Comparison of ENCODE assay signal across 29 mouse cellular contexts in the genomic region with DNA sequence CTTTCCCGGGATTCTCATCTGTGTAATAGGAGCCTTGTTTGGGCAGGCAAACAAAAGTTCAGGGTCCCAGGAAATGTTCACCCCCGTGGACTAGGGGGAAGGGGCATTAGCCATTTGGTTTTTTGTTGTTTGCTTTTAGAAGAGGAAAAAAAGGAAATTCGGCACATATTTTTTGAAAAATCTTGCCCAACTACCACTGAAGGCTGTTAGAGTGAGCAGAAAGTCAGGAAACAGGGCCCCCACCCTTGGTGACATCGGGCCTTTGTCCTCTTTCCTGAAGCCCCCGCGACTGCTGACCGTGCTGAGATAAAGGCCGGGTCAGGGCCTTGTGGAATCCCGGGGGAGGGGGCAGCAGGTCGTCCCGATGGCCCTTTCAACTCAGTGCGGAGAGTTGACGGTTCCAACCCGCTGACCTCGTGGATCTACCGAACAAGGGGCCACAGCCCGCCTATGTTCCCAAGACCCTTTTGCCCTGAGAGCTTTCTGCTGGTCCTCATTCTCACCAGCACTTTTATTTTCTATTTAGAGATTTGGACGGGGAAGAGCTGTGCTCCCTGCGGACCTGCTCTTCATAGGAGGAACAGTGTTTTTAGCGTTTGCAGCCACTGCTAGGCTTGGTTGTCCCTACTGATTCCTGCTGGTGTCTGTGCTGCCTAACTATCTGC. TPM values are rescaled to one million over a fixed set of nuclear protein-coding genes. Genes with fewer than 3 reads are reported as not detected.
DNase-seq lines count a peak whose midpoint lies in the region; ATAC-seq lines count a peak whose summit lies in the region.
"Had no signal": no experiment of that assay in that cellular context is flagged by ENCODE, and none has a peak within 500 bp of the region (broad histone marks: within the 10 kb centered on the region; RNA-seq: fewer than 3 reads in every experiment).

No protein-coding gene starts in this region.

- peak overlapping the region; percentile 9; the same call in 1 of the 2 replicates for H3K4me3 ChIP-seq in midbrain, embryonic 10.5 days
- no peak overlapping the region for H3K4me3 ChIP-seq in midbrain, embryonic 13.5 days (replicated peaks)
- no peak overlapping the region for H3K4me3 ChIP-seq in limb, embryonic 10.5 days
- H3K4me3 ChIP-seq: heart, adult 2 months; heart, embryonic 15.5 days; kidney, embryonic 15.5 days; limb, embryonic 15.5 days had no signal

- H3K9me3 ChIP-seq in midbrain, embryonic 10.5 days (replicated peaks), result no peaks in the 10 kb centered on the region
- H3K9me3 ChIP-seq in midbrain, embryonic 13.5 days, result no peaks in the 10 kb centered on the region
- no peaks in the 10 kb centered on the region for H3K9me3 ChIP-seq in limb, embryonic 10.5 days (replicated peaks)
- H3K9me3 ChIP-seq: heart, embryonic 15.5 days; kidney, embryonic 15.5 days; limb, embryonic 15.5 days had no signal

- no peaks in the 10 kb centered on the region for H3K36me3 ChIP-seq in midbrain, embryonic 10.5 days
- no peaks in the 10 kb centered on the region for H3K36me3 ChIP-seq in midbrain, embryonic 13.5 days
- no peaks in the 10 kb centered on the region for H3K36me3 ChIP-seq in limb, embryonic 10.5 days
- H3K36me3 ChIP-seq: heart, embryonic 15.5 days; kidney, embryonic 15.5 days; limb, embryonic 15.5 days had no signal

- H3K27me3 ChIP-seq in midbrain, embryonic 10.5 days (ENCODE audit: low read depth, poor library complexity, severe bottlenecking), result peaks cover 100% of the 10 kb centered on the region
- H3K27me3 ChIP-seq in midbrain, embryonic 13.5 days, result peaks cover 92% of the 10 kb centered on the region
- H3K27me3 ChIP-seq in limb, embryonic 10.5 days (ENCODE audit: low read depth, poor library complexity, severe bottlenecking), result peaks cover 98% of the 10 kb centered on the region

- H3K27ac ChIP-seq in midbrain, embryonic 10.5 days (replicated peaks), result peak overlapping the region; percentile 38; the same call in 1 of the 2 replicates
- H3K27ac ChIP-seq in midbrain, embryonic 13.5 days, result no peak overlapping the region
- no peak overlapping the region for H3K27ac ChIP-seq in limb, embryonic 10.5 days
- H3K27ac ChIP-seq: heart, adult 2 months; heart, embryonic 15.5 days; kidney, embryonic 15.5 days; limb, embryonic 15.5 days; liver, embryonic 14.5 days had no signal

- DNase-seq in embryo, embryonic 10 days (ENCODE audit: low spot score), result peak; percentile 61
- DNase-seq in embryo, embryonic 9.5 days (ENCODE audit: extremely low spot score), result no peak
- peak; percentile 68 for DNase-seq in midbrain, embryonic 10.5 days (ENCODE audit: low spot score)
- peak; percentile 52 for DNase-seq in embryo, embryonic 11 days
- DNase-seq in limb, embryonic 10.5 days (ENCODE audit: low spot score), result peak; percentile 50
- DNase-seq in adrenal gland, adult 8-10 months, result no peak
- DNase-seq: adrenal gland, postnatal 36 days; cerebellum, adult 9-10 months; forebrain, postnatal 0 days; gastrocnemius, postnatal 25 days; heart, adult 2 months; heart, postnatal 4 days; kidney, adult 11 months; layer of hippocampus, adult 9-11 months; lung, embryonic 14.5 days; lung, postnatal 36 days; thymus, adult 18-20 months; thymus, postnatal 36 days had no signal

- no peak for ATAC-seq in midbrain, embryonic 13.5 days
- ATAC-seq: forebrain, postnatal 0 days had no signal

- H3K4me1 ChIP-seq in midbrain, embryonic 10.5 days, result peaks cover 36% of the 10 kb centered on the region
- H3K4me1 ChIP-seq in midbrain, embryonic 13.5 days (replicated peaks), result peaks cover 4% of the 10 kb centered on the region
- H3K4me1 ChIP-seq in limb, embryonic 10.5 days, result peaks cover 4% of the 10 kb centered on the region; the same call in 1 of the 2 replicates

- WGBS in midbrain, embryonic 10.5 days, result under 1% methylated on average over 20 of the region's 20 CpGs
- WGBS in midbrain, embryonic 13.5 days, result under 1% methylated on average over 20 of the region's 20 CpGs
- under 1% methylated on average over 20 of the region's 20 CpGs for WGBS in limb, embryonic 10.5 days

- no peak overlapping the region for H3K9ac ChIP-seq in midbrain, embryonic 13.5 days (replicated peaks)
- H3K9ac ChIP-seq: forebrain, postnatal 0 days; heart, embryonic 15.5 days; kidney, embryonic 15.5 days; limb, embryonic 15.5 days; liver, embryonic 14.5 days; lung, embryonic 14.5 days had no signal

- H3K4me2 ChIP-seq in midbrain, embryonic 13.5 days (replicated peaks), result no peak overlapping the region
- H3K4me2 ChIP-seq: heart, embryonic 15.5 days; kidney, embryonic 15.5 days; limb, embryonic 15.5 days; lung, embryonic 14.5 days had no signal

RNA-seq across cellular contexts. Expression of a gene that starts 7.5 kb away (rescaled TPM):
- 3.5 and 4.1 TPM in 2 replicates for polyA plus RNA-seq in midbrain, embryonic 10.5 days (2016; fragmentation: Nextera tagmentation; extraction: Ambion mirVana)
- polyA plus RNA-seq in midbrain, embryonic 13.5 days (2015; fragmentation: Nextera tagmentation; extraction: Ambion mirVana), result 0.54 and 0.75 TPM in 2 replicates
- polyA plus RNA-seq in limb, embryonic 10.5 days (2016; fragmentation: Nextera tagmentation; extraction: Ambion mirVana), result not detected in 2 replicates
- 1 to 10 TPM in 2 of 4 experiments, not detected in 2; 3.0 to 3.5 TPM for total RNA-seq in adrenal gland, adult 8-10 months (2022)
- total RNA-seq: adrenal gland, postnatal 36 days; heart, adult 2 months; heart, postnatal 4 days; monocyte, adult 5-6 weeks had no signal
- polyA plus RNA-seq: heart, adult 2 months; heart, embryonic 15.5 days; kidney, embryonic 15.5 days; large intestine, adult 2 months; liver, embryonic 14.5 days; lung, embryonic 14.5 days; small intestine, adult 2 months; stomach, embryonic 16.5 days had no signal

RNA-seq across cellular contexts. Expression of a gene that starts 23.6 kb away (rescaled TPM):
- 73.5 and 81.5 TPM in 2 replicates for polyA plus RNA-seq in midbrain, embryonic 10.5 days (2016; fragmentation: Nextera tagmentation; extraction: Ambion mirVana)
- 105 and 107 TPM in 2 replicates for polyA plus RNA-seq in midbrain, embryonic 13.5 days (2015; fragmentation: Nextera tagmentation; extraction: Ambion mirVana)
- polyA plus RNA-seq in limb, embryonic 10.5 days (2016; fragmentation: Nextera tagmentation; extraction: Ambion mirVana), result 54.4 and 57.3 TPM in 2 replicates
- total RNA-seq in adrenal gland, adult 8-10 months (2022), result 10 to 100 TPM; 17.6 to 23.5 (median 20.7) TPM

RNA-seq across cellular contexts. Expression of a gene that starts 59.7 kb away (rescaled TPM):
- polyA plus RNA-seq in midbrain, embryonic 10.5 days (2016; fragmentation: Nextera tagmentation; extraction: Ambion mirVana), result not detected in 2 replicates
- polyA plus RNA-seq in midbrain, embryonic 13.5 days (2015; fragmentation: Nextera tagmentation; extraction: Ambion mirVana), result not detected in 2 replicates
- not detected in 2 replicates for polyA plus RNA-seq in limb, embryonic 10.5 days (2016; fragmentation: Nextera tagmentation; extraction: Ambion mirVana)
- total RNA-seq in adrenal gland, adult 8-10 months (2022), result not detected
- total RNA-seq: adrenal gland, postnatal 36 days; forebrain, postnatal 0 days; gastrocnemius, postnatal 25 days; heart, adult 2 months; heart, postnatal 4 days; left cerebral cortex, adult 18-20 months; left cerebral cortex, postnatal 25 days; monocyte, adult 5-6 weeks had no signal
- polyA plus RNA-seq: forebrain, postnatal 0 days; heart, adult 2 months; heart, embryonic 15.5 days; kidney, embryonic 15.5 days; large intestine, adult 2 months; limb, embryonic 15.5 days; liver, embryonic 14.5 days; lung, embryonic 14.5 days; small intestine, adult 2 months; stomach, embryonic 16.5 days had no signal

Comparison
In these comparisons a context has a peak if more than half of its experiments do, and no peak if none do; other contexts are left out.
1. DNase-seq: peak in embryo, embryonic 10 days (single experiment), midbrain, embryonic 10.5 days (single experiment), embryo, embryonic 11 days (single experiment) and limb, embryonic 10.5 days (single experiment); none in embryo, embryonic 9.5 days (single experiment) and adrenal gland, adult 8-10 months (single experiment).